Mouse (Mus musculus) E14TG2a.4 (cell line): ENCODE measurements around the gene Swsap1.

Source experiments
- H3K27me3 ChIP-seq: 2 replicates; pipeline ENCODE4 v1.6.1; 2014; ENCODE audit warnings: low read length, control low read depth; ENCODE audit not compliant: insufficient read depth
- H3K36me3 ChIP-seq: 2 replicates; pipeline ENCODE4 v1.6.1; 2014; ENCODE audit warnings: low read length, control low read depth; ENCODE audit not compliant: insufficient read depth
- H3K4me1 ChIP-seq: replicated peaks from 2 replicates; pipeline ENCODE4 v1.6.1; 2014; ENCODE audit warnings: low read depth, low read length, control low read depth
- H3K4me3 ChIP-seq: replicated peaks from 2 replicates; pipeline ENCODE4 v1.5.1; 2014; ENCODE audit warnings: mild to moderate bottlenecking, low read length
- H3K9me3 ChIP-seq: 2 replicates; pipeline ENCODE4 v1.6.1; 2014; ENCODE audit warnings: low read length, control low read depth
- CTCF ChIP-seq: conservative IDR thresholded peaks from 2 replicates; pipeline ENCODE4 v1.5.1; 2014; ENCODE audit warnings: low read length
- NANOG ChIP-seq: IDR thresholded peaks from 2 replicates; pipeline ENCODE4 v1.6.1; 2014; ENCODE audit warnings: borderline replicate concordance, low read length, mixed read lengths
- POU5F1 ChIP-seq: IDR thresholded peaks from 2 replicates; pipeline ENCODE4 v1.6.1; 2014; ENCODE audit warnings: low read length, borderline replicate concordance

Swsap1 gene

DNA sequence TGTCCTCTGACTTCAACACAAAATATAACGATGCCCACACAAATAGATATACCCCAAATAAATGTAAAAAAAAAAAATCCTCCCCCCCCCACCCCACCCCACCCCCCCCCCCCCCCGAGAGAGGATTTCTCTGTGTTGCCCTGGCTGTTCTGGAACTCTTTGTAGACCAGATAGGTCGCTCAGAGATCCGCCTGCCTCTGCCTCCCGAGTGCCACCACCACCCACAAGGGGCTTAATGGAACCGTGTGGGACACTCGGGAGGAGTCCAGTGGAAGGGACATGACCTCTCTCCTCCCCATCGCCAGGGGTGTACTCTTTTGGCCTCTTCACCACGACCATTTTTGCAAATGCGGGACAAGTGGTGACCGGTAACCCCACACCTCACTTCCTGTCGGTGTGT, 12.5 kb upstream of the Swsap1 start:
- Histone ChIP-seq H3K9me3 (no peaks in the 10 kb centered on the region), H3K4me1 (peaks cover 35% of the 10 kb centered on the region), H3K36me3 (peaks cover 7% of the 10 kb centered on the region), H3K27me3 (peaks cover 40% of the 10 kb centered on the region), H3K4me3 (peak overlapping the region; percentile 59)
- no peak for TF ChIP-seq CTCF
- no peak for TF ChIP-seq POU5F1
- no peak for TF ChIP-seq NANOG

DNA sequence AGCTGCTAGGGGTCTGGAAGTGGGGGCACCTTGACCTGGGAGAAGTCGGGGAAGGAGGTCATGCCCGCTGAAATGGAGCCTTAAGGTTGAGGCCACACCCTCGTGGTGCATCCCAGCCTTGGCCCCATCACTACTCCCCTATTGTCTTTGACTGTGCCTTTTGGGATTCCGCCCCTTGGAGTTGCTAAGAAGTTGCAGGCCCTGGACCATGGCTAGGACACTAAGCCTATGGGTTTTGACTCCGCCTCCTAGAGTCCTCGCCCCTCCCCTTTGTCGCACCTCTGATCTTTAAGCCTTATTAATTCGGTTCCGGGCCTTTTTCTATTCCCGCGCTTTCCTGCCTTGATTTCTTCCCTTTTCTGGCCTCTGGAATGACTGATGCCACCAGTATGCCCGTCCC, 11.9 kb upstream of the Swsap1 start:
- peaks cover 41% of the 10 kb centered on the region for H3K4me1 ChIP-seq
- H3K4me3 ChIP-seq = peak overlapping the region; percentile 59
- H3K27me3 ChIP-seq = peaks cover 42% of the 10 kb centered on the region
- H3K36me3 ChIP-seq = peaks cover 7% of the 10 kb centered on the region
- TF ChIP-seq CTCF = no peak
- no peak for TF ChIP-seq POU5F1
- no peak for TF ChIP-seq NANOG
- no peaks in the 10 kb centered on the region for H3K9me3 ChIP-seq

DNA sequence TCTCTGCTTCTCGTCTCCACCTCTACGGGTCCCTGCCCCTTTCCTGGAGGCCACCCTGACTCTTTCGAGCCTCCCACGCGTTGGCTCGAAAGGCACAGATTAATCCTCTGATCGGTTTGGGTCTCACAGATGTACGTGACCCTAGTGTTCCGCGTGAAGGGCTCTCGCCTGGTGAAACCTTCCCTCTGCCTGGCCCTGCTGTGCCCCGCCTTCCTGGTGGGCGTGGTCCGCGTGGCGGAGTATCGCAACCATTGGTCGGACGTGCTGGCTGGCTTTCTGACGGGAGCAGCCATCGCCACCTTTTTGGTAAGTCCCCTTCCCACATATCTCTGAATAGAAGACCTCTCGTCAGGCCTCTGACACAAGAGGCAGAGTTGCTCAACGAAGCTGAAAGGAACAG, 11.3 kb upstream of the Swsap1 start:
- peaks cover 7% of the 10 kb centered on the region for H3K36me3 ChIP-seq
- H3K27me3 ChIP-seq = peaks cover 48% of the 10 kb centered on the region
- H3K9me3 ChIP-seq = no peaks in the 10 kb centered on the region
- peaks cover 42% of the 10 kb centered on the region for H3K4me1 ChIP-seq
- H3K4me3 ChIP-seq = peak overlapping the region; percentile 59; the same call in 1 of the 2 replicates
- TF ChIP-seq NANOG = no peak
- TF ChIP-seq CTCF = no peak
- no peak for TF ChIP-seq POU5F1

DNA sequence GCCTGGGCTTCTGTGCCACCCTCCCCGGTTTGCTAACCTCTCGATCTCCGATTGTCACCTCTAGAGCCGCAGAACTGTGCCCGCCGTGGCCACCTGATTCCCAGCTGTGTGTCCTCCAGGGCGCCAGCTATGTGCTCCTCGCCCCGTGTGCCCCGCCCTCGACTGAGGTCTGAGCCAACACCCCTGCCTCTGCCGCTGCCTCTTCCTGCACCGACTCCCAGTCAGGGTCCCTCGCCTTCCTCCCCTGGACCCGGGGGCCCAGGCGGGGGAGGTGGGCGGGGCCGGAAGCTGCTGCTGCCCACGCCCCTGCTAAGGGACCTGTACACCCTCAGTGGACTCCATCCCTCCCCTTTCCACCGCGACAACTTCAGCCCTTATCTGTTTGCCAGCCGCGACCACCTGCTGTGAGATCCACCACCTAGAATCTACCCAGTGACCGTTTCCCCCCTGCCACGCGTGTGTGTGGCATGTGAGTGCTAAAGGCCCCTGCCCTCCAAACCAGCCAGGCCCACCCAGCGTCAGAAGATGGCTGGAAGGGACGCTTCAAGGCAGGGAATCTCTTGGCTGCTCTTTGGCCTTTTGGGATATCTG, 7.9 kb upstream of the Swsap1 start:
- Histone ChIP-seq H3K4me3 (peak overlapping the region; percentile 67), H3K36me3 (no peaks in the 10 kb centered on the region), H3K9me3 (0 out of 2 replicates have a peak, but pooled peaks cover 4% of the 10 kb centered on the region), H3K4me1 (peaks cover 42% of the 10 kb centered on the region), H3K27me3 (peaks cover 57% of the 10 kb centered on the region)
- TF ChIP-seq CTCF (no peak), POU5F1 (no peak), NANOG (no peak)

DNA sequence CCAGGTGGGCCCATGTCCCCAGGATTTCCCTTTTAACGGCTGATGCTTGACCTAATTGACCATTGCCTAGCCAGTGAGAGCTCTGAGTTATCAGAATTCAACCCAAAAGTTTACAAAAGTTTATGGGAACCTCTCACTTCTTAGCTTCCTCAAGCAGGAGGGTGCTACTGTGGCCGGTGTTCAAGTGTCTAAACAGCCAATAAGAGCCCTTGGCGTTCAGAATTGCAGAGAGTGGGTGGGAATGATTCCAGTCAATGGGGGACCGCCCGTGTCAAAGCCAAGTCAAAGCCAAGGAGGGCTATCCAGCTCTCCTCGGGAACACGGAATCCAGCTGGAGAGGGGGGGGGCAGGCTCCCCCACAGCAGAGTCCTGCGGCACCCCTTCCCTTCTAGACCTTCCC, 7.4 kb upstream of the Swsap1 start:
- no peaks in the 10 kb centered on the region for H3K36me3 ChIP-seq
- no peak for TF ChIP-seq CTCF
- TF ChIP-seq NANOG = no peak
- TF ChIP-seq POU5F1 = no peak
- 0 out of 2 replicates have a peak, but pooled peaks cover 4% of the 10 kb centered on the region for H3K9me3 ChIP-seq
- H3K4me3 ChIP-seq = peak overlapping the region; percentile 67
- peaks cover 41% of the 10 kb centered on the region for H3K4me1 ChIP-seq
- peaks cover 56% of the 10 kb centered on the region for H3K27me3 ChIP-seq

DNA sequence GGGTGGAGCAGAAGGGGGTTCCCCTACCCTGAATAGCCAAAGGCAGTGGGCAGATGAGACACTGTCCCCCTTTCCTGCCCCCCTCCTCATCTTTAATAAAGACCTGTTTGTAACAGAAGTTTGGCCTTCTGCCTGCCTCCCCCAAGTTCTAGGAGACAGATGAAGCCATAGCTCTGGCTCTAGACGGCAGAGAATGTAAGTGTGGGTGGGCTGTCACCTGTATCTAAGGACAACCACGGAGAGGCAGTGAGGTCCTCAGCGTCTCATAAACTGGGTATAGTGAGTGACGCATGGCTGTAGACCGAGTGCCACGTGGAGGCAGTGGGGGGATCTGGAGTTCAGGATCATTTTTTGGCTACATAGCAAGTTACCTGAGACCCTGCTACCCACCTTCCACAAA, 6.8 kb upstream of the Swsap1 start:
- no peak overlapping the region for H3K4me3 ChIP-seq

DNA sequence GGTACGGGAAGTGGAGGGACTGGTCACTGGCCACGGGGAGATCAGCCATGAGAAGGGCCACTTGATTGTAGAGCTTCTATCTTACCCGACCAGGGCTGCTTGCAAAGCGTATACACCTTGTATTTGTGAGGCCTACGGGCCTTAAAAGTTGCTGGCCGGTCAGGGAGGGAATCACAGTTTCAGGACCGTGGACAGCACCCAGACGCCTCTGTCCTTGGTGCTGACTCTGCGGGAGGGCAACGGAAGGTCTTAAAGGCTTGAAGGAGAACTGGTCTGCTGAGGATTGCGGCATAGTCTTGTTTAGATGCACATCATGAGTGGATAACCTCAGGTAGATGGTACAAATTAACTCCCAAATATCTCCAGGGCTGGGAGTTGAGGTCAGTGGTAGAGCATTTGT, 5.2 kb upstream of the Swsap1 start:
- H3K27me3 ChIP-seq = peaks cover 38% of the 10 kb centered on the region
- no peaks in the 10 kb centered on the region for H3K36me3 ChIP-seq
- peaks cover 28% of the 10 kb centered on the region for H3K4me1 ChIP-seq
- H3K9me3 ChIP-seq = 0 out of 2 replicates have a peak, but pooled peaks cover 4% of the 10 kb centered on the region
- TF ChIP-seq POU5F1 = no peak
- no peak for TF ChIP-seq CTCF
- TF ChIP-seq NANOG = no peak
- no peak overlapping the region for H3K4me3 ChIP-seq

More for the DNA sequence above, 6.8 kb upstream of the Swsap1 start:
- H3K36me3 ChIP-seq = no peaks in the 10 kb centered on the region
- H3K9me3 ChIP-seq = 0 out of 2 replicates have a peak, but pooled peaks cover 4% of the 10 kb centered on the region
- H3K27me3 ChIP-seq = peaks cover 49% of the 10 kb centered on the region
- H3K4me1 ChIP-seq = peaks cover 34% of the 10 kb centered on the region
- TF ChIP-seq NANOG = no peak
- no peak for TF ChIP-seq CTCF
- no peak for TF ChIP-seq POU5F1

DNA sequence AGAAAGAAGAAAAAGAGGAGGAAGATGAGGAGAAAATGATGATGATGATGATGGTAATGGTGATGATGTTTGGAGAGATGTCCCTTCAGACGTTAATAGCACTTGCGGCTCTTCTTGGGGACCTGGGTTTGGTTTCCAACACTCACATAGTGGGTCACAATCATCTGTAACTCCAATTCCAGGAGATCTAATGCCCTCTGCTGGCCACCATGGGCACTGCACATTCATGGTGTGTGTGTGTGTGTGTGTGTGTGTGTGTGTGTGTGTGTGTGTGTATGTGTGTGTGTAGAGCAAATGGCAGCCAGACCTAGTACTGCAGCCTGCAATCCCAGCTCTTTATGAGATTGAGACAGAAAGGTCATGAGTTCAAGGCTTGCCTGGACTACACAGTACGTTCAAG, 3.6 kb upstream of the Swsap1 start:
- peak; percentile 47 for TF ChIP-seq CTCF
- no peak for TF ChIP-seq POU5F1
- no peak for TF ChIP-seq NANOG
- Histone ChIP-seq H3K4me1 (peaks cover 33% of the 10 kb centered on the region), H3K36me3 (peaks cover 4% of the 10 kb centered on the region), H3K4me3 (no peak overlapping the region), H3K27me3 (peaks cover 28% of the 10 kb centered on the region), H3K9me3 (0 out of 2 replicates have a peak, but pooled peaks cover 4% of the 10 kb centered on the region)
